Mouse (Mus musculus) hindbrain, embryonic 16.5 days (tissue): ENCODE measurements at regions not wholly inside any gene's neighbourhood (a gene's known extent, or its start where the extent isn't known, plus 50 kb on each side); places are given as distances from the start of the nearest gene placed in this dataset.

Source experiments
- ATAC-seq: fragments of 200-750 bp; cut with Nextera tagmentation; 2 replicates; pipeline ENCODE4 v1.8.0; 2017; ENCODE audit warnings: moderate TSS enrichment, moderate library complexity
- H3K27ac ChIP-seq: fragments of 300-500 bp; sonication (generic); 2 replicates; pipeline ENCODE4 v1.5.1; 2014; ENCODE audit warnings: low read depth, mild to moderate bottlenecking, control low read depth, low read length, moderate library complexity
- H3K27me3 ChIP-seq: fragments of 300-500 bp; sonication (generic); replicated peaks from 2 replicates; pipeline ENCODE4 v1.6.1; 2014; ENCODE audit warnings: low read length; ENCODE audit not compliant: control insufficient read depth, insufficient read depth
- H3K36me3 ChIP-seq: fragments of 300-500 bp; sonication (generic); 2 replicates; pipeline ENCODE4 v1.6.1; 2014; ENCODE audit warnings: mild to moderate bottlenecking, low read length, moderate library complexity, mixed read lengths; ENCODE audit not compliant: control insufficient read depth, insufficient read depth
- H3K4me1 ChIP-seq: fragments of 300-500 bp; sonication (generic); 2 replicates; pipeline ENCODE4 v1.6.1; 2014; ENCODE audit warnings: low read depth, low read length; ENCODE audit not compliant: control insufficient read depth, insufficient read depth
- H3K4me2 ChIP-seq: fragments of 300-500 bp; sonication (generic); 2 replicates; pipeline ENCODE4 v1.6.1; 2014; ENCODE audit warnings: mild to moderate bottlenecking, low read length, control low read depth, moderate library complexity
- H3K4me3 ChIP-seq: fragments of 300-500 bp; sonication (generic); 2 replicates; pipeline ENCODE4 v1.5.1; 2014; ENCODE audit warnings: mild to moderate bottlenecking, low read length, control low read depth, moderate library complexity
- H3K9ac ChIP-seq: fragments of 300-500 bp; sonication (generic); 2 replicates; pipeline ENCODE4 v1.6.1; 2014; ENCODE audit warnings: low read depth, mild to moderate bottlenecking, control low read depth, low read length, moderate library complexity
- H3K9me3 ChIP-seq: fragments of 300-500 bp; sonication (generic); 2 replicates; pipeline ENCODE4 v1.6.1; 2014; ENCODE audit warnings: mild to moderate bottlenecking, low read length, moderate library complexity; ENCODE audit not compliant: control insufficient read depth
- WGBS: fragments of 180-500 bp; shearing (Covaris S2); extraction: QIAGEN DNeasy Blood & Tissue Kit; methylation state at CpG from one replicate; pipeline ENCODE4 v1.1.7; 2014; 5-methylcytosine and 5-hydroxymethylcytosine counted together

GRCm38 (mm10) chr2:79062196-79062636 is 193.0 kb upstream of the Itga4 start:
- 67% methylated on average over 6 of the region's 6 CpGs for WGBS
- H3K4me1 ChIP-seq: peaks cover 3% of the 10 kb centered on the region; the same call in 1 of the 2 replicates
- H3K27ac ChIP-seq: no peak overlapping the region
- no peak overlapping the region for H3K4me2 ChIP-seq
- H3K27me3 ChIP-seq: no peaks in the 10 kb centered on the region
- H3K9me3 ChIP-seq: no peaks in the 10 kb centered on the region
- no peak overlapping the region for H3K9ac ChIP-seq
- H3K4me3 ChIP-seq: no peak overlapping the region
- no peaks in the 10 kb centered on the region for H3K36me3 ChIP-seq
- no peak for ATAC-seq

- Histone ChIP-seq H3K27ac (no peak overlapping the region), H3K9me3 (no peaks in the 10 kb centered on the region), H3K27me3 (no peaks in the 10 kb centered on the region), H3K4me1 (peaks cover 3% of the 10 kb centered on the region; the same call in 1 of the 2 replicates), H3K9ac (no peak overlapping the region), H3K4me2 (no peak overlapping the region), H3K36me3 (no peaks in the 10 kb centered on the region), H3K4me3 (no peak overlapping the region)
- ATAC-seq: no peak
- 88% methylated on average over 2 of the region's 2 CpGs for WGBS
Observed at GRCm38 (mm10) chr2:79063641-79064040, 191.6 kb upstream of the Itga4 start.

GRCm38 (mm10) chr2:79065321-79065720 is 189.9 kb upstream of the Itga4 start:
- Histone ChIP-seq H3K36me3 (no peaks in the 10 kb centered on the region), H3K4me3 (no peak overlapping the region), H3K9me3 (no peaks in the 10 kb centered on the region), H3K9ac (no peak overlapping the region), H3K27me3 (no peaks in the 10 kb centered on the region), H3K4me2 (no peak overlapping the region), H3K27ac (no peak overlapping the region), H3K4me1 (no peaks in the 10 kb centered on the region)
- no peak for ATAC-seq
- WGBS: 94% methylated on average over 1 of the region's 1 CpGs

- Histone ChIP-seq H3K27ac (no peak overlapping the region), H3K27me3 (no peaks in the 10 kb centered on the region), H3K9ac (no peak overlapping the region), H3K4me3 (no peak overlapping the region), H3K9me3 (no peaks in the 10 kb centered on the region), H3K4me2 (no peak overlapping the region), H3K36me3 (no peaks in the 10 kb centered on the region), H3K4me1 (no peaks in the 10 kb centered on the region)
- no peak for ATAC-seq
- 68% methylated on average over 2 of the region's 2 CpGs for WGBS
Observed at GRCm38 (mm10) chr2:79076115-79076514, 179.1 kb upstream of the Itga4 start.

GRCm38 (mm10) chr2:79078836-79079394 is 176.3 kb upstream of the Itga4 start:
- no peak overlapping the region for H3K4me3 ChIP-seq
- no peak overlapping the region for H3K27ac ChIP-seq
- no peaks in the 10 kb centered on the region for H3K36me3 ChIP-seq
- no peak for ATAC-seq
- no peaks in the 10 kb centered on the region for H3K27me3 ChIP-seq
- H3K4me1 ChIP-seq: no peaks in the 10 kb centered on the region
- no peak overlapping the region for H3K9ac ChIP-seq
- no peak overlapping the region for H3K4me2 ChIP-seq
- WGBS: 76% methylated on average over 5 of the region's 5 CpGs
- no peaks in the 10 kb centered on the region for H3K9me3 ChIP-seq

GRCm38 (mm10) chr2:79081769-79082168 is 173.5 kb upstream of the Itga4 start:
- Histone ChIP-seq H3K27ac (no peak overlapping the region), H3K4me3 (no peak overlapping the region), H3K9ac (no peak overlapping the region), H3K4me2 (no peak overlapping the region), H3K4me1 (no peaks in the 10 kb centered on the region), H3K36me3 (no peaks in the 10 kb centered on the region), H3K27me3 (no peaks in the 10 kb centered on the region), H3K9me3 (no peaks in the 10 kb centered on the region)
- 87% methylated on average over 2 of the region's 2 CpGs for WGBS
- no peak for ATAC-seq

GRCm38 (mm10) chr2:79086280-79086679 is 168.9 kb upstream of the Itga4 start:
- Histone ChIP-seq H3K9ac (no peak overlapping the region), H3K4me2 (no peak overlapping the region), H3K36me3 (no peaks in the 10 kb centered on the region), H3K9me3 (no peaks in the 10 kb centered on the region), H3K4me3 (no peak overlapping the region), H3K4me1 (no peaks in the 10 kb centered on the region), H3K27me3 (no peaks in the 10 kb centered on the region), H3K27ac (no peak overlapping the region)
- no peak for ATAC-seq
- 94% methylated on average over 4 of the region's 4 CpGs for WGBS

GRCm38 (mm10) chr2:79086857-79087578 is 168.2 kb upstream of the Itga4 start:
- Histone ChIP-seq H3K27me3 (no peaks in the 10 kb centered on the region), H3K36me3 (no peaks in the 10 kb centered on the region), H3K27ac (no peak overlapping the region), H3K4me1 (no peaks in the 10 kb centered on the region), H3K9ac (no peak overlapping the region), H3K4me2 (no peak overlapping the region), H3K9me3 (no peaks in the 10 kb centered on the region), H3K4me3 (no peak overlapping the region)
- WGBS: 68% methylated on average over 9 of the region's 9 CpGs
- no peak for ATAC-seq

GRCm38 (mm10) chr2:79087600-79088205 is 167.5 kb upstream of the Itga4 start:
- no peak overlapping the region for H3K4me3 ChIP-seq
- H3K36me3 ChIP-seq: no peaks in the 10 kb centered on the region
- no peak overlapping the region for H3K9ac ChIP-seq
- no peaks in the 10 kb centered on the region for H3K4me1 ChIP-seq
- H3K9me3 ChIP-seq: no peaks in the 10 kb centered on the region
- H3K27me3 ChIP-seq: no peaks in the 10 kb centered on the region
- H3K4me2 ChIP-seq: no peak overlapping the region
- peak; percentile 61; the same call in 1 of the 2 replicates for ATAC-seq
- WGBS: 62% methylated on average over 9 of the region's 9 CpGs
- H3K27ac ChIP-seq: no peak overlapping the region
